Mouse (Mus musculus): ENCODE measurements around the gene Olfr764-ps1.
"Not testable (repeated sequence)": the region's sequence is repeated elsewhere in the genome, so short reads cannot be mapped to it uniquely, and the experiment has no call there.

Gene Olfr764-ps1

GRCm38 (mm10) chr10:129039796-129040195, at the start of gene Olfr764-ps1:
Gene Olfr764-ps1, minus strand, starts transcription at chr10:129039896.
- DNase-seq: no peak

- not testable (repeated sequence) for DNase-seq
Observed at GRCm38 (mm10) chr10:129082810-129083209, 43.1 kb upstream of the Olfr764-ps1 start, which contains the start of gene Olfr767. Gene Olfr767, minus strand, starts transcription at chr10:129082910.

GRCm38 (mm10) chr10:129068877-129069276, 29.2 kb upstream of the Olfr764-ps1 start, which contains the start of gene Olfr766-ps1:
Gene Olfr766-ps1, minus strand, starts transcription at chr10:129068977.
- DNase-seq: no peak

DNA sequence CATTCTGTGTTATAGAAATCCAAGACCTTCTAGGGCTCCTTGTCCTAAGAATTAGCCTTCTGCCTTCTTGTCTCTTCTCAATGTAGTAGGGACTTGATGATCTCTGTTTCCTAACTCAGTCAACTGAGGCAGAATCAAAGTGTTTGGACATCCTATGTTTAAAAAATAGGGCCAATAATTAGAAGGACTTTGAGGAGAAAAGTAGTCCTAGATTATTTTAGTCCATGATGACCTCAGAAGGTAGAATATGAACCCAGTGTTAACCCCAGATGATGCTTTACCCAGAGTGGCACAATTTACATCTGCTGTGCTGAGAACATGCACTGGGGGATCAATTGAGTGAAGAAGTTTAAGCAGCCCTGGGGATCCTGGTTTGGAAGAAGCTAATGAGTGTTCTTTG, 10.2 kb upstream of the Olfr764-ps1 start, which contains the start of gene Olfr765:
TSS of gene Olfr765 (minus strand) at position 101 of the 400 bp plus-strand sequence.
- not testable (repeated sequence) for DNase-seq

- no peak for DNase-seq
Observed at GRCm38 (mm10) chr10:129028343-129028742, 11.4 kb downstream of the Olfr764-ps1 start.

- peak; percentile 6 to 55 for DNase-seq
Observed at GRCm38 (mm10) chr10:129026018-129026662, 13.6 kb downstream of the Olfr764-ps1 start.

DNA sequence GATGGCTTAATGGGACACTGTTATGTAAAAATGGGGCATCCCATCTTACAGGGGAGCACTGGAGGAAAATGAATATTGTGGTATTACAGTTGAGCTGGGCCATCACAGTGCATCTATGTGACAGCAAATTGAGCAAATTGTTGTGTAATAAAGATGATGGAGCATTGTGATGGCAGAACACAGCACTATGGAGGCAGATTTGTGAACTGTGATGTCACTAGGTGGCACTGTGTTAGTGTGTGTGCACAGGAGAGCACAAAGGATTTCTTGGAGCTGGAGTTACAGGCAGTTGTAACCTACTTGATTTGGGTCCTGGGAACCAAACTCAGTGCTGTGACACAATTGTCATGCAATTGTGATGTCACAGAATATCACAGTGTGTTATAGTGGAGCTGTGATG, 16.4 kb downstream of the Olfr764-ps1 start:
- DNase-seq: no peak

GRCm38 (mm10) chr10:129014477-129014876, 25.2 kb downstream of the Olfr764-ps1 start:
- DNase-seq: no peak

- DNase-seq: not testable (repeated sequence)
Observed at GRCm38 (mm10) chr10:129011511-129011910, 28.2 kb downstream of the Olfr764-ps1 start.

DNA sequence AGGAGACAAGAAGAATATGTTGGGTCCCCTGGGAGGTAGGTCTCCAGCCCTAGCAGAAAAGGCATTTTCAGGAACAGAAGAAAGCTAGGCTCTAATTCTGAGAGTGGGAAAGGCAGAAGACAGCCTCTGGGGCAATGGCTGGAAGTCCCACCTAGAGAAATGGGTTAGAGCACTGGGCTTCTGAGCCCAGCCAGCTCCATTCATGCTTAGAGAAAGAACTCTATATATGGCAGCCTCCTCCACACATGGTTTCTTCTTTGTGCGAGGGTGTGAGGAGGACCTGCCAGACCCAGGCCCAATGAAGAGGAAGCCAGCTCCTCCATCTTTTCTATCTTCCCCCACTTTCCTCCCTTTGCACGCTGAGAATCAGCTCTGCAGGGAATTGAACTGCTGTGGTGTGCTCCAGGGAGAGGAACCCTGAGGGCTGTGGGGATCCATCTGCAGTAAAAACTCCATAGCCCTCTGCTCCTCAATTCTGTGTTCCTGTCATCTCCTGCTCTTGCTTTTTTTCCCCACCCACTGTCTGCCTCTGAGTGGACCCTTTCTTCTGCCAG, 29.3 kb downstream of the Olfr764-ps1 start, which contains the start of gene Olfr763:
TSS of gene Olfr763 (plus strand) at position 504 of the 554 bp plus-strand sequence.
- no peak for DNase-seq

DNA sequence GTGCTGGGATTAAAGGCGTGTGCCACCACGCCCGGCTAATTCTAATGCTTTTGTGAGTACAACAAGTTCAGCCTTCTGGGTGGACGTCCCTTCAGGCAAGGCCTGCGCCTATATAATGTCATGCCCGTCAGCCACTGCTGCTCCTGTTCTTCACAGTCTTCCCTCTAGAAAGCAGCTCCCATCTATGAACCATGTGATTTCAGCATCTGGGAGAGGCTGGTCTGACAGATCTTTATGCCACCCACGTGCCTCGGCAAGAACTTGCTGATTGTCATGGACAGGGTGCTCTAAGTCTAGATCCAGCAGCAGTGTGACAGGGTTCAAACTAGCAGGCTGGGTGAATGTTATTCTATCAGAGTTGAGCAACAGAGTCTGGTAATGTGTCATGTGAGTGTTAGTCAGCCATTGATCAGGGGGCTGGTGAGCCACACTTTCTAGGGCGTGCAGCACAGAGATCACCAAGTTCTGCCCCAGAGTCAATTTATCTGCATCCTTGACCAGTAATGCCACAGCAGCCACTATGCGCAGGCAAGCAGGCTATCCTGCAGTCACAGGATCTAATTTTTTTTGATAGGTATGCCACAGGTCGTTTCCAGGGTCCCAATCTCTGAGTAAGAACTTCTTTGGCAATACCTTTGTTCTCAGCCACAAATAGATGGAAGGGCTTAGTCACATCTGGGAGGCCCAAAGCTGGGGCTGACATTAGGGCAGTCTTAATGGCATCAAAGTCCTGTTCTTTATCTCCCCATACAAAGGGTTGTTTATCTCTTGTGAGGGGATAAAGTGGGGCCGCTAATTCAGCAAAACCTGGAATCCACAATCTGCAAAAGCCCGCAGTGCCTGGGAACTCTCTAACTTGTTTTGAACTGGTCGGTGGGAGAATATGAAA, 35.4 kb downstream of the Olfr764-ps1 start:
- DNase-seq: no peak

DNA sequence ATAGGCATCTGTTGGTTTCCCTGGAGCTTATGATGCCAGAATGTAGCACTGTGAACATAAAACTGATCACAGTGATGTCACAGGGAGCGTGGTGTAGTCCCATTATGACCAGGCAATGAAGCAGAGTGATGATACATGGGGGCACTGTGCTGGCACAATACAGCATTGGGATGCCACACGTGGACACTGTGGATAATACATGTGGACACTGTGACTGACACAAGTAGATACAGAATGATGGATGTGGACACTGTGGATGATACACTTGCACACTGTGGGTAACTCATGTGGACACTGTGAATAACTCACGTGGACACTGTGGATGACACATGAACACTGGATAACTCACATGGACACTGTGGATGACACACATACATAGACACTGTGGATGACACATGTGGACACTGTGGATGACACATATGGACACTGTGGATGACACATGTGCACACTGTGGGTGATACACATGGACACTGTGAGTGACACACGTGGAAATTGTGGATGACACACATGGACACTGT, 43.1 kb downstream of the Olfr764-ps1 start:
- no peak for DNase-seq

DNA sequence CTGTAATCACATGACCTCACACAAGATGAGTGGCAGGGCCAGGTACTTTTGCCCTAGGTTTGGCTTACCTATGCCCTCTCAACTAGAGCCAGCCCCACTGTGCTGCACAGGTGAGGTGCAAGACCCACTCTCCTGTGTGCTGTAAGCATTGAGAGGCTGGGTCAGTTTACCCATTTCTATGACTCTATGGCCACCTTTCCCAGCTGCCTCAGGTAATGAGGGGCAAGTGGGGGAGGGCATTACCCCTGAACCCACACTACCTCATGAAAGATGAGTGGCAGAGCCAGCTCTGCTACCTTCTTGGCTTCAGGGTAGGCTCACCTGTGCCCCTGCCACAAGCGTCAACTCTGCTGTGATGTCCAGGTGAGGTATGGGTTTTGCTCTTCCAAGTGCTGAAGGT, 43.9 kb downstream of the Olfr764-ps1 start:
- DNase-seq: no peak

GRCm38 (mm10) chr10:128990994-128991393, 48.7 kb downstream of the Olfr764-ps1 start:
- DNase-seq: no peak

GRCm38 (mm10) chr10:128990129-128990850, 49.4 kb downstream of the Olfr764-ps1 start:
- DNase-seq: not testable (repeated sequence)

DNA sequence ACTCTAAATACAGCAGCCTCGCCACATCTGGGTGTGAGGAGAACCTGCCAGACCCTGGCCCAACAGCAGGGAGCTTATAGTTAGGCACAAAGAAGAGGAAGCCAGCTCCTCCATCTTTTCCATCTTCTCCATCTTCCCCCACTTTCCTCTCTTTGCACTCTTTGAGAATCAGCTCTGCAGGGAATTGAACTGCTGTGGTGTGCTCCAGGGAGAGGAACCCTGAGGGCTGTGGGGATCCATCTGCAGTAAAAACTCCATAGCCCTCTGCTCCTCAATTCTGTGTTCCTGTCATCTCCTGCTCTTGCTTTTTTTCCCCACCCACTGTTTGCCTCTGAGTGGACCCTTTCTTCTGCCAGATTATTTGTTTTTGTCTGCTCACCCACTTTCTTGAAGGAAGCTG, 50.6 kb downstream of the Olfr764-ps1 start, which contains the start of gene Olfr9:
TSS of gene Olfr9 (plus strand) at position 301 of the 400 bp plus-strand sequence.
- not testable (repeated sequence) for DNase-seq

All from cerebellum, postnatal 25 days (tissue).